ENCODE assay signal across 8 mouse cellular contexts in genomic region chr5:113918654-113919053, GRCm38 (mm10). TPM values are rescaled to one million over a fixed set of nuclear protein-coding genes. Genes with fewer than 3 reads are reported as not detected.
DNase-seq lines count a peak whose midpoint lies in the region; ATAC-seq and TF ChIP-seq lines count a peak whose summit lies in the region.

No protein-coding gene starts in this region.

- H3K36me3 ChIP-seq in intestine, embryonic 14.5 days (ENCODE audit: control insufficient read depth, insufficient read depth, low read length): no peaks in the 10 kb centered on the region
- H3K36me3 ChIP-seq in lung, embryonic 14.5 days (ENCODE audit: insufficient read depth): no peaks in the 10 kb centered on the region

- TF ChIP-seq CTCF in lung, embryonic 14.5 days (IDR thresholded peaks at IDR 0.05; ENCODE audit: low read depth): no peak

- peak overlapping the region; percentile 64; the same call in 1 of the 2 replicates for H3K27ac ChIP-seq in intestine, embryonic 14.5 days (ENCODE audit: low read depth)
- peak overlapping the region; percentile 79; the same call in 1 of the 2 replicates for H3K27ac ChIP-seq in lung, embryonic 14.5 days (ENCODE audit: low read depth)

- H3K4me1 ChIP-seq in intestine, embryonic 14.5 days (replicated peaks; ENCODE audit: control insufficient read depth, insufficient read depth, low read length): peaks cover 20% of the 10 kb centered on the region
- peaks cover 7% of the 10 kb centered on the region; the same call in 1 of the 2 replicates for H3K4me1 ChIP-seq in lung, embryonic 14.5 days (ENCODE audit: insufficient read depth)

- H3K27me3 ChIP-seq in intestine, embryonic 14.5 days (replicated peaks; ENCODE audit: control insufficient read depth, insufficient read depth, low read length): no peaks in the 10 kb centered on the region
- no peaks in the 10 kb centered on the region for H3K27me3 ChIP-seq in lung, embryonic 14.5 days (ENCODE audit: insufficient read depth, low read length)

- 16% methylated on average over 9 of the region's 9 CpGs for WGBS in intestine, embryonic 14.5 days
- 32% methylated on average over 9 of the region's 9 CpGs for WGBS in lung, embryonic 14.5 days

- H3K4me3 ChIP-seq in intestine, embryonic 14.5 days (ENCODE audit: low read depth, low read length): no peak overlapping the region
- H3K4me3 ChIP-seq in lung, embryonic 14.5 days (ENCODE audit: low read depth, low read length): no peak overlapping the region

- ATAC-seq in common myeloid progenitor, adult 5-6 weeks (replicated peaks; ENCODE audit: low read depth, poor library complexity, severe bottlenecking): peak; percentile 92
- ATAC-seq in intestine, embryonic 14.5 days (replicated peaks; ENCODE audit: low FRiP score, low TSS enrichment, low read depth): peak; percentile 74
- no peak for ATAC-seq in lung, embryonic 14.5 days (ENCODE audit: insufficient read depth)

- H3K9ac ChIP-seq in intestine, embryonic 14.5 days (ENCODE audit: low read length): no peak overlapping the region
- H3K9ac ChIP-seq in lung, embryonic 14.5 days: no peak overlapping the region

- H3K4me2 ChIP-seq in intestine, embryonic 14.5 days (ENCODE audit: low read length): no peak overlapping the region
- H3K4me2 ChIP-seq in lung, embryonic 14.5 days: no peak overlapping the region

- H3K9me3 ChIP-seq in intestine, embryonic 14.5 days (ENCODE audit: control insufficient read depth, low read length): no peaks in the 10 kb centered on the region
- no peaks in the 10 kb centered on the region for H3K9me3 ChIP-seq in lung, embryonic 14.5 days (ENCODE audit: low read depth, low read length)

- DNase-seq in CD4-positive, CD25-positive, alpha-beta regulatory T cell, adult 2 months (ENCODE audit: low read depth, low spot score): peak; percentile 20
- no peak for DNase-seq in intestine, embryonic 14.5 days (ENCODE audit: low spot score)
- peak; percentile 40 for DNase-seq in lung, embryonic 14.5 days
- DNase-seq in Muller cell, postnatal 12 days (ENCODE audit: inconsistent ontology term): no peak
- no peak for DNase-seq in embryo, embryonic 10.5 days (ENCODE audit: low spot score)
- DNase-seq in cerebellum, postnatal 36 days: no peak
- DNase-seq in spleen, adult 18-20 months: no peak

RNA-seq across cellular contexts. Expression of gene Coro1c, which starts 10.1 kb away (rescaled TPM):
- 92.4 and 106 TPM in 2 replicates for total RNA-seq in common myeloid progenitor, adult 5-6 weeks (2017)
- 185 and 200 TPM in 2 replicates for polyA plus RNA-seq in intestine, embryonic 14.5 days (2014; fragmentation: Nextera tagmentation; extraction: Ambion mirVana)
- polyA plus RNA-seq in lung, embryonic 14.5 days (2014; fragmentation: Nextera tagmentation; extraction: Ambion mirVana): 151 and 165 TPM in 2 replicates

Comparison
In these comparisons a context has a peak if more than half of its experiments do, and no peak if none do; other contexts are left out.
1. DNase-seq: peak in CD4-positive, CD25-positive, alpha-beta regulatory T cell, adult 2 months (single experiment) and lung, embryonic 14.5 days (single experiment); none in intestine, embryonic 14.5 days (single experiment), Muller cell, postnatal 12 days (single experiment), embryo, embryonic 10.5 days (single experiment), cerebellum, postnatal 36 days (0 of 2) and spleen, adult 18-20 months (0 of 2).